Mouse (Mus musculus): ENCODE data around the gene Syde1. TPM values are rescaled to one million over a fixed set of nuclear protein-coding genes. Genes with fewer than 3 reads are reported as not detected.

The Syde1 gene
- polyA plus RNA-seq, 1 experiment from 2014 or later, result 13.9 TPM

GRCm38 (mm10) chr10:78574250-78575104, 17.3 kb downstream of the Syde1 start, which contains the start of gene Ilvbl:
Gene Ilvbl, plus strand, starts transcription at chr10:78574346.
- under 1% methylated on average over 51 of the region's 51 CpGs for WGBS
- H3K4me3 ChIP-seq (replicated peaks), result peak within 1 kb of the TSS; percentile 47
- H3K27me3 ChIP-seq (replicated peaks), result no peaks in the 10 kb centered on the region
- ATAC-seq, result peak; percentile 93
- peaks cover 7% of the 10 kb centered on the region for H3K4me1 ChIP-seq (replicated peaks)
- peak within 1 kb of the TSS; percentile 74 for H3K9ac ChIP-seq
- peak within 1 kb of the TSS; percentile 84 for H3K27ac ChIP-seq
- peak within 1 kb of the TSS; percentile 77 for H3K4me2 ChIP-seq (replicated peaks)
- peaks cover 8% of the 10 kb centered on the region; the same call in 1 of the 2 replicates for H3K36me3 ChIP-seq
- no peaks in the 10 kb centered on the region for H3K9me3 ChIP-seq

DNA sequence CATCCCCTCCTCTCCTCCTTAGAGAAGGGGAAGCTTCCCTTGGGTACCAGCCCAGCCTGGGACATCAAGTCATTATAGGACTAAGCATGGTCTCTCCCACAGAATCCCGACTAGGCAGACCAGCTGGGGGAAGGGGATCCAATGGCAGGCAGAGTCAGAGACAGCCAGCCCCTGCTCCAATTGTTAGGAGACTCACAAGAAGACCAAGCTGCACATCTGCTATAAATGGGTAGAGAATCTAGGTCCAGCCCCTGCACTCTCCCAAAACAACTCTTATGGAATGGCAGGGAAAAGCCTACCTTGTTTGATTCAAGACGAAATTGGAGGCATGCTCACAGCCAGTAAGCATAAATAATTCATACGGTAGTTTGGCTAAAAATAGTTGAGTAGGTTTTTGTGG, 18.5 kb downstream of the Syde1 start:
- H3K4me3 ChIP-seq (replicated peaks), result no peak overlapping the region
- no peaks in the 10 kb centered on the region for H3K9me3 ChIP-seq
- ATAC-seq, result no peak
- H3K4me1 ChIP-seq (replicated peaks), result peaks cover 7% of the 10 kb centered on the region
- no peaks in the 10 kb centered on the region for H3K27me3 ChIP-seq (replicated peaks)
- no peak overlapping the region for H3K4me2 ChIP-seq (replicated peaks)
- peaks cover 3% of the 10 kb centered on the region; the same call in 1 of the 2 replicates for H3K36me3 ChIP-seq
- WGBS, result 63% methylated on average over 3 of the region's 3 CpGs
- no peak overlapping the region for H3K9ac ChIP-seq
- no peak overlapping the region for H3K27ac ChIP-seq

- Histone ChIP-seq H3K36me3 (no peaks in the 10 kb centered on the region), H3K9ac (no peak overlapping the region), H3K4me1 (replicated peaks) (peaks cover 7% of the 10 kb centered on the region), H3K4me2 (replicated peaks) (no peak overlapping the region), H3K9me3 (no peaks in the 10 kb centered on the region), H3K4me3 (replicated peaks) (no peak overlapping the region), H3K27ac (no peak overlapping the region), H3K27me3 (replicated peaks) (no peaks in the 10 kb centered on the region)
- ATAC-seq, result no peak
- 64% methylated on average over 2 of the region's 2 CpGs for WGBS
Measured at GRCm38 (mm10) chr10:78570897-78571296, 20.9 kb downstream of the Syde1 start.

GRCm38 (mm10) chr10:78570416-78570815, 21.3 kb downstream of the Syde1 start:
- no peak overlapping the region for H3K4me2 ChIP-seq (replicated peaks)
- 65% methylated on average over 6 of the region's 6 CpGs for WGBS
- H3K36me3 ChIP-seq, result no peaks in the 10 kb centered on the region
- H3K27ac ChIP-seq, result no peak overlapping the region
- no peaks in the 10 kb centered on the region for H3K9me3 ChIP-seq
- no peaks in the 10 kb centered on the region for H3K27me3 ChIP-seq (replicated peaks)
- no peak overlapping the region for H3K4me3 ChIP-seq (replicated peaks)
- peaks cover 2% of the 10 kb centered on the region for H3K4me1 ChIP-seq (replicated peaks)
- ATAC-seq, result no peak
- H3K9ac ChIP-seq, result no peak overlapping the region

- Histone ChIP-seq H3K27me3 (replicated peaks) (no peaks in the 10 kb centered on the region), H3K4me1 (replicated peaks) (no peaks in the 10 kb centered on the region), H3K36me3 (no peaks in the 10 kb centered on the region), H3K9me3 (no peaks in the 10 kb centered on the region), H3K4me2 (replicated peaks) (no peak overlapping the region), H3K9ac (no peak overlapping the region), H3K4me3 (replicated peaks) (no peak overlapping the region), H3K27ac (no peak overlapping the region)
- no peak for ATAC-seq
- WGBS, result 55% methylated on average over 3 of the region's 3 CpGs
Measured at GRCm38 (mm10) chr10:78569686-78570085, 22.1 kb downstream of the Syde1 start.

DNA sequence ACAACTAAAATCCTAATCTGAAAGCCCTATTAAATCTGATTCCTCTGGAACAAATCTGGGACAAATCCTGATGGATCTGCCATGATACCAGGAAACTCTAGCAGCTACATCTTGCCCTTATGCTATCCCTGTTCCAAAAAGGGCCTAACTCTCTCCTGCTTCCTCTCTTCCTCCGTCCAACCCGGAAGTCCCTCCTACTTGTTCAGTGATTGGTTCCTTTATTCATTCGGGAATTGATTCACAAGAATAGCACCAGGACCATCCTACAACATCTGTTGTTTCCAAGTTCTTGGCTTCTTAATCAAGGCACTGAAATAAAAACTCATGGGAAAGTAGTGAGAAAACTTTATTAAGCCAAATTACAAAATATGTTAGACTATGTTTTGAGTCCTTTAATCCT, 22.6 kb downstream of the Syde1 start:
- H3K27ac ChIP-seq, result no peak overlapping the region
- no peaks in the 10 kb centered on the region for H3K27me3 ChIP-seq (replicated peaks)
- H3K9ac ChIP-seq, result no peak overlapping the region
- 74% methylated on average over 3 of the region's 3 CpGs for WGBS
- H3K4me1 ChIP-seq (replicated peaks), result no peaks in the 10 kb centered on the region
- H3K9me3 ChIP-seq, result no peaks in the 10 kb centered on the region
- H3K36me3 ChIP-seq, result no peaks in the 10 kb centered on the region
- no peak overlapping the region for H3K4me3 ChIP-seq (replicated peaks)
- no peak overlapping the region for H3K4me2 ChIP-seq (replicated peaks)
- no peak for ATAC-seq

DNA sequence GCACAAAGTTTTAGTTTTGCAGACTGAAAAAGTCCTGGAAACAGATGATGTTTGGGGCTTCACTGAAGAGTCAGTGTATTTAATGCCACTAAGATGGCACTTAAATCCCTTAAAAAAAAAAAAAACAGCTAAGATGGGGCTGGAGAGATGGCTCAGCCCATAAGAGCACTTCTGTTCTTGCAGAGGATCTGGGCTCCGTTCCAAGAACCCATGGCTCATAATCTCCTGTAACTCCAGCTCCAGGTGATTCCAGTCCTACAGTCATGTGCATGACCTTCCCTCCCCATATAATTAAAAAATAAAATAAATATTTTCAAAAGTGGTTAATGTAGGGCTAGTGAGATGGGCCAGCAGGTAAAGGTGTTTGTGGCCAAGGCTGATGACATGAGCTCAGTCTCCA, 26.7 kb downstream of the Syde1 start:
- no peak overlapping the region for H3K9ac ChIP-seq
- H3K9me3 ChIP-seq, result no peaks in the 10 kb centered on the region
- no peaks in the 10 kb centered on the region for H3K36me3 ChIP-seq
- no peak overlapping the region for H3K4me3 ChIP-seq (replicated peaks)
- H3K4me2 ChIP-seq (replicated peaks), result no peak overlapping the region
- H3K27ac ChIP-seq, result no peak overlapping the region
- WGBS, result 77% methylated on average over 1 of the region's 1 CpGs
- H3K27me3 ChIP-seq (replicated peaks), result no peaks in the 10 kb centered on the region
- H3K4me1 ChIP-seq (replicated peaks), result no peaks in the 10 kb centered on the region
- ATAC-seq, result no peak

DNA sequence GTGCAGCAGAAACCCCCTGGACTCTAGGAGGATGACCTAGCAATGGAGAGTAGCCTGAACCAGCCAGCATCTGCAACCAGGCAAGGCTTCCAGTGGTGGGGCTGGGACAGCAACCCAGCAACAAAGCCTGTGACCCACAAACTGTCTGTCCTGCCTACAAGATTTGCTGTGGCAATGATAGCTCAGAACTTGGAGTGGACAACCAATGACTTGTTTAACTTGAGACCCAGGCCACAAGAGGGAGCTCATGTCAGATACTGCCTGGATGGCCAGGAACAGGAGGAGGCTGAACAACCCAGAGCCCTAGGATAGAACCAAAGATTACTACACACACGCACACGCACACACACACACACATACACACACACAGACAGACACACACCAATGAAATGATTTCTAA, 50.8 kb downstream of the Syde1 start:
- WGBS, result 57% methylated on average over 2 of the region's 2 CpGs
- Histone ChIP-seq H3K9ac (no peak overlapping the region), H3K27ac (no peak overlapping the region), H3K4me2 (replicated peaks) (no peak overlapping the region), H3K36me3 (no peaks in the 10 kb centered on the region), H3K4me1 (replicated peaks) (no peaks in the 10 kb centered on the region), H3K4me3 (replicated peaks) (no peak overlapping the region), H3K9me3 (no peaks in the 10 kb centered on the region), H3K27me3 (replicated peaks) (no peaks in the 10 kb centered on the region)
- no peak for ATAC-seq

Other genes with a start within 250 kb of the Syde1 start
- 58.2 and 70.6 TPM in 2 replicates for gene Agpat3, start 239.5 kb downstream of the Syde1 start, polyA plus RNA-seq (2015; fragmentation: Nextera tagmentation; extraction: Ambion mirVana)
- gene Rrp1, start 178.9 kb downstream of the Syde1 start, polyA plus RNA-seq (2015; fragmentation: Nextera tagmentation; extraction: Ambion mirVana), result 268 and 277 TPM in 2 replicates
- gene Cstb, start 166.3 kb downstream of the Syde1 start, polyA plus RNA-seq (2015; fragmentation: Nextera tagmentation; extraction: Ambion mirVana), result 270 and 290 TPM in 2 replicates
- 23.4 and 26.7 TPM in 2 replicates for gene Pdxk, start 127.0 kb downstream of the Syde1 start, polyA plus RNA-seq (2015; fragmentation: Nextera tagmentation; extraction: Ambion mirVana)
- not detected in 2 replicates for gene Olfr1358, start 74.5 kb downstream of the Syde1 start, polyA plus RNA-seq (2015; fragmentation: Nextera tagmentation; extraction: Ambion mirVana)
- 59.4 and 63.9 TPM in 2 replicates for gene Ilvbl, start 17.6 kb downstream of the Syde1 start, polyA plus RNA-seq (2015; fragmentation: Nextera tagmentation; extraction: Ambion mirVana)
- not detected in 2 replicates for gene Olfr1357, start 26.1 kb upstream of the Syde1 start, polyA plus RNA-seq (2015; fragmentation: Nextera tagmentation; extraction: Ambion mirVana)
- gene Casp14, start 126.3 kb upstream of the Syde1 start, polyA plus RNA-seq (2015; fragmentation: Nextera tagmentation; extraction: Ambion mirVana), result 0.11 and 0.14 TPM in 2 replicates
- 0.14 TPM in 1 of 2 replicates, not detected in the other for gene Ccdc105, start 161.1 kb upstream of the Syde1 start, polyA plus RNA-seq (2015; fragmentation: Nextera tagmentation; extraction: Ambion mirVana)
- gene Slc1a6, start 188.5 kb upstream of the Syde1 start, polyA plus RNA-seq (2015; fragmentation: Nextera tagmentation; extraction: Ambion mirVana), result 1.3 and 1.5 TPM in 2 replicates